Mouse (Mus musculus) spleen, postnatal 36 days (tissue): ENCODE data around the gene Ndufaf4.
A peak's percentile ranks its signal among the peaks of the same experiment; 100 is the strongest.
"Not testable (repeated sequence)": the region's sequence is repeated elsewhere in the genome, so short reads cannot be mapped to it uniquely, and the experiment has no call there.

Source experiments
- DNase-seq, 2 experiments: peaks; one replicate each; pipeline ENCODE4 v3.0.0; 2022; ENCODE audit warnings: low spot score in 2 of 2, mixed read lengths in 1 of 2

Gene Ndufaf4

DNA sequence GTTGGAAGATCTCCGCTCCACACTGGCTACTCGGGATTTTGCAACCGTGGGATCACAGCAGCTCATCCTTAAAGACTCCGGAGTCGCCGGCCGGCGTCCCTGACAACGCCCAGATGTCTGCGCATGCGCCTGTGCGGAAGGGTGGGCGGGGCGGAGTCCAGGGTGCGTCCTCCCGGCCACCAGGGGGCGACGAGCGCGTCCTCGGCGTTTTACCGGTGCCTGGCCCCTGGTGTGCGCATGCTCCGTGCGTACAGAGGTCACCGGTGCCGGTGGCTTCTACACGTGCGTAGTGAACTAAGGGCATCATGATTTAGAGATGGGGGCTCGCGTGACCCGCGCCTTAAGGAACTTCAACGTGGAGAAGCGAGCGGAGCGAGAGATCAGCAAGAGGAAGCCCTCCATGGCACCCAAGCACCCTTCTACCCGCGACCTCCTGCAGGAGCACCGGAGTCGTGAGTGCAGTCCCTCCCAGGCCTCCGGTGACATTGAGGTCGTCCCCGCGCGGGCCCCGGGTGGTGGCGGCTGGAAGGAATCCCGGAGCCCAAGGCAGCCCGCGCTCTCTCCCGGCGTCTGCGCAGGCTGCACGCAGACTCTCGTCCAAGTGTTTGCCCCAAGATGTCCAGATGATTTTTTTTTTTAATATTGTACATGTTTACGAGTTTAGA is at the start of gene Ndufaf4:
Gene Ndufaf4 (plus strand): TSS at position 233 of the 665 bp plus-strand sequence.
- DNase-seq: peak; percentile 91

GRCm38 (mm10) chr4:24850401-24851325 is 47.2 kb upstream of the Ndufaf4 start, which contains the start of gene Klhl32:
Gene Klhl32 (minus strand): TSS chr4:24851124.
- DNase-seq: peak; percentile 3 to 10

DNA sequence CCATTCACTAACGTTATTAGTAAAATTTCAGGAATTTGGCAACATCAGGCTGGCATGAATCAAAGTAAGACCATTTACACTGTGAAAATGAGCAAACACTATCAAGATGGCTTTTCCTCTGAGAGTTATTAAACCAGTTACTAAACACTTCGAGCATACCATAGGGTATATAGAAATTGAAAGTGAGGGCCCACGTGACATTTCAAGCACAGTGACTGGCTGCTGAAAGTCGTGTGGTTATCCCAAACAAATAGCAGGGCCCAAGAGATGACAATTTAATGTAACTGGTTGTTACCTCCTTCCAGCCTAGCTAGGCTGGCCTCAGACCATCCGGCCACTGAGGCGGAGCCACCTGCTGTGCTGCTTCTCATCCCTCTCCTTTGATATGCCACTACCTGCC is 32.2 kb upstream of the Ndufaf4 start:
- no peak for DNase-seq

DNA sequence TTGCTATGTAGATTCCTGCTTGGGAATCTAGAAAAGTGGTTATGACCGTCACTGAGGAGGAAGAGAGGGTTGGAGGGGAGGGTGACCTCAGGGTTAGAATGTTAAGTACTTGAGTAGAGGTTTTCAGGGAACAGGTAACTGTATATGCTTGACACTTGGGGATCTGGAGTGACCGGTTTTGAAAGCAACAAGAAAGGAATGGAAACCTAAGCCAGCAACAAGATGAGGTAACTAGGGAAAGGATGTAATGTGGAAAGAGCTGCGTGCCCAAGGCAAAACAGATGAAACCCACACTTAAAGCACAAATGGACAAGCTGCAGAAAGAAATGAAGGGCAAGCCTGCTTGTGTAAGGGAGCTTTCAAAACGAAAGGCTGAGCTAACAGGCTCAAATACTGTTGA is 28.7 kb upstream of the Ndufaf4 start:
- DNase-seq: no peak

DNA sequence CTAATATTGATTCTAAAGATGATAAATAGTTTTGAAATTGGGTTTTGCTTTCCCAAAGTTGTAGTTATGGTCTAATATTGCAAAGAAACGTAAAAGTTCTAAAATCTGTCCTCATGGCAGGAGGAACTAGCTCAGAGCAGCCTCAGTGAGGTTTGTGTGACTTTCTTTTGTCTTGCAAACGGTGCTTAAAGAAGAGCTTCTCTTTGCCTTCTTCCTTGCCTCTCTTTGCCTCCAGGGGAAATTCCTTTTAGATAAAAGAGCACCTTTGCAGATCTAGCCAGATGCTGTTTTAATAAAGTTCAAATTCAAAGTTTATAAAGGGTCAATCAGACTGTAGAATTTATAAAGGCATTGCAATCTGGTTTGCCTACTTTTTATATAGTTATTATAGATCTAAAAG is 8.5 kb upstream of the Ndufaf4 start:
- DNase-seq: not testable (repeated sequence)

- not testable (repeated sequence) for DNase-seq
Measured at GRCm38 (mm10) chr4:24892293-24892692, 5.6 kb upstream of the Ndufaf4 start.

- DNase-seq: no peak
Measured at GRCm38 (mm10) chr4:24894625-24895024, 3.3 kb upstream of the Ndufaf4 start.

DNA sequence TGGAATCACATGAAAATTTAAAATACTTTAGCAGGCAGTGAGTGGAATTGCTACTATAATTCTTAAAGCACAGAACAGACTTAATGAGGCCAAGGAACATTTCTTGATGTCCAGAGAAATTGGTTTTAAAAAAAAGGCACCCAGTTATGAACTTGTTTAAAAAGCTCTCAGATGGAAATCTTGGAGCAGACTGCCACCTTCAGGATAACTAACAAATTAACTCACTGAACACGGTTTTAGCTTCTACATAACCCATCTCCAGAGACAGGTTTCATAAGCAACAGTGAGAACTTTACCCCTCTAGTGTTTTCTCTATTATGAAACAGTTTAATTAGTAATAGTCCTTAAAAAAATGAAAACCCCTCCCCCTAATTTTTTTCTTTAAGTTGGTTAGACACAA is 1.1 kb upstream of the Ndufaf4 start:
- peak in 1 of 2 experiments; percentile 6 for DNase-seq

DNA sequence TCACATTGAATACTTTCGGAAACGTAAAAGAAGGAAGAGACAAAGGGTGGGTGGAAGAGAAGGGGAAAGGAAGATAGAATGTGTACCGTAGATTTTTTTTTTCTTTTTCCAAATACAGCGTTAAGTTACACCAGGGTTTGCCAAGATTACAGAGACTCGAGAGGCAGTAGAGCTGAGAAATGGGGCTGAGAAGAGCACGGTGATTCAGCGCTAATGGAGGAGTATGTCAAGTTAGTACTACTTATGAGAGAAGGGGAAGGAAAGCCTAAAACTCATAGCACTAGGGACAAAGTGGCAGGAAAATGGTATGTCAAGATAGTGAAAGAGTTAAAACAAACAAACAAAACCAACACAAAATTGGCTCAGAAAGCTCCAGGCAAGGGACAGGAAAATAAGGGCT is 532 bp upstream of the Ndufaf4 start:
- DNase-seq: no peak

GRCm38 (mm10) chr4:24898636-24899035 is 753 bp downstream of the Ndufaf4 start:
- no peak for DNase-seq

DNA sequence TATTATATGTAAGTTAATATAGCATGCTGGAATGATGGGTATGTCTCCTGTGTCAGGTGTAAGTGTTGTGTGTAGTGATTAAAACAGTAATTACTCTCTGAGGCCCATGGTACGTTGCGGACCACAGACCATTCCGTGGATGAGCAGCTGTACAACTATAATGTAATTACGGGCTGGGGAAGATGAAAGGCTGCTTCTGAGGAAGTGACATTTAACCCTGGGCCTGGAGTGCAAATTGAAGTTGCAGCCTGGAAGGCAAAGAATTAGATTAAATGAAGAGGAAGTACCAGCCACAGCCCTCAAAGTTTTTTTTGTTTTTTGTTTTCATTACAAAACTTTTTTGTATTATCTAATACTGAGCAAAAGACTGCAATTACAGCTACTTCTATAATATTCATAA is 1.3 kb downstream of the Ndufaf4 start:
- no peak for DNase-seq

DNA sequence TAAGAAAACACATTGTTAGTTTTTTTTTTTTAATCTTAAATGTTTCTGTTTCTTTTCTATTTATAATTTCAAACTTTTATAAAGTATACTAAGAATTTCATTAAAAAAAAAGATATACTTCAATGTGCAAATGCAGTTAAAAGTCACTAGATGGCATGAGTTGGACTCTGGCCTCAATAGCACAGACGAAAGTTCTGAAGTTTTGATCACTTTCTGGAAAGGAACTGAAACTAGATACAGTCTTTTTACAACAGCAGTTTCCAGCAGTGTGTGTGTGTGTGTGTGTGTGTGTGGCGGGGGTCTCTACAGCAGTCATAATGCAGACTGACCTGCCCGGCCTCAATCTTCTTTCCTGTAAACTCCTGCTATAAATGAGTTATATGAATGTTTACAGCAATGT is 9.9 kb downstream of the Ndufaf4 start:
- peak in 1 of 2 experiments; percentile 3 for DNase-seq

GRCm38 (mm10) chr4:24915631-24916030 is 17.7 kb downstream of the Ndufaf4 start:
- DNase-seq: no peak

- no peak for DNase-seq
Measured at GRCm38 (mm10) chr4:24920006-24920577, 22.2 kb downstream of the Ndufaf4 start.

- DNase-seq: no peak
Measured at GRCm38 (mm10) chr4:24924726-24925125, 26.8 kb downstream of the Ndufaf4 start.

DNA sequence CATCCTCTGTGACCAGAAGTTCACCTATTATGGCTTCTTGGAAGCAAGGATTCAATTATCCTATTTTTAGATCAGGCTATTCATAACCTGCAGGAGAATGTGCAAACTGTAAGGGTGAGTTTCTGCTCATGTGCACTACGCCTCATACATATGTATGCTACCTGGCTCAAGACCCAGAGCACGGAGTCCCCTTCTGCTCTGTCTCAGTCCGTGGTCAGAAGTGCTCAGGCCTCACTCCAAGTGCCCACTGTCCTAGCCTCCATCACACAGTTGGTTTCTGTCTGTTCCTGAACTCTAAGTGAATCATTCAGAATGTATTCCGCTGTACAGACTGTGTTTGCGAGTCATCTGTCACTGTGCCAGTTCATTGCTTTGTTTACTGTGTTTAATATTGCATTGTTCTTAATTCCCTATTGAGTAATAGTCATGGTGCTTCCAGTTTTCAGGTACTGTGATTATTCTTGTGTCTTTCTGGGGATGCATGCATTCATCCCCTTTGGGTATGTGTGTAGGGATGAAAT is 30.4 kb downstream of the Ndufaf4 start:
- DNase-seq: no peak

GRCm38 (mm10) chr4:24928926-24929325 is 31.0 kb downstream of the Ndufaf4 start:
- no peak for DNase-seq

DNA sequence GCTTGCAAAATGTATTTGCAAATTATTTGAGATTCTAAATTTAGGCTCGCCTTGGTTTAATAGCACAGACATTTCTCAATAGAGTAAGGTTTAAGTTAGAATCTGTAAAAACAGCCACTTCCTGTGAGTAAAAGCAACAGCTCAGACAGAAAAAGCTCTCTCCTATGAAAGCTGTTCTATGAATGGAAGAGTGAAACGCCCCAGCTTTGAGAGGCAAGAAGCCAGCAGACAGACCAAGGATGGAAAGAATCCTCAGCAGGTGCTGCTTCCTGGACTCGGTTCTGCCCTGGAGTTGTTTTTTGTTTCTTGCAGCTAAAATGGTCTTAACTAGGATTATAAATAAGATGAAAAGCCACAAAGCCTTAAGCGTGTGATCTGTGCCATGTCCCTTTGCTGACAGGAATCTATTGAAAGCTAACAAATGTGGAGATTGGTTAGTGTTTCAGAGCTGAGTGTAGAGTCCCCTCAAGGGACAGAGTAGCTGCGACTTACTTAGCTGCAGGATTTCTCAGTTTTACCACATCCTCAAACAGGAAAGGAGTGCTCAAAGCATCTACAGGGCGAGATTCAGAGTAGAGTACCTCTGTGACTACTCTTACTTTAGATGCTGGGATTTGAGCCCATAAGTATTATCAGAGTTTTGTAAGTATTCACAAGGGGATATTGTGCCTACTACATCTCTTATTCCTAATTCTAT is 45.0 kb downstream of the Ndufaf4 start:
- no peak for DNase-seq
